Mouse (Mus musculus): ENCODE results near the gene Kbtbd7. TPM values are rescaled to one million over a fixed set of nuclear protein-coding genes. Genes with fewer than 3 reads are reported as not detected.

Kbtbd7 gene
- polyA plus RNA-seq, 1 experiment from 2014 or later: 12.8 TPM

DNA sequence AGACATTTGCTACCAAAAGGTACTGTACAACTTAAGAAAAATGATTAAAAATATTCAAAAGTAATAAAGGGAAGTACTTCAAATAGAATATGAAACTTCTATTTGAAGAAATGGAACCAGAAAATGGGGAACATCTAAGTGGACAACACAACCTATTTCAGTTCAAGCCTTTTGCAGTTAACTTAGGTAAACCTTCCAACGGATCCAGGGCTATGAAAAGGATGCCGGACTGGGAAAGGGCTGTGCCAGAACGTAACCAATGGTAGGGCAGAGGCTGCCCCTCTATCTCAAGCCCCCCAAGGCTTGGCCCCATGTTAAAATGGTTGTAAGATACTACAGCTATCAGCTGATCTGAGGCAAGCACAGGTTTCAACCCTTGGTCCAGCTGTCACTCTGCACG lies 34.7 kb downstream of the Kbtbd7 start:
- Histone ChIP-seq H3K27ac (replicated peaks) (no peak overlapping the region), H3K36me3 (peaks cover 61% of the 10 kb centered on the region), H3K4me1 (no peaks in the 10 kb centered on the region), H3K4me3 (no peak overlapping the region), H3K27me3 (ENCODE audit: low read depth, poor library complexity, severe bottlenecking) (no peaks in the 10 kb centered on the region), H3K9me3 (replicated peaks) (no peaks in the 10 kb centered on the region)
- 91% methylated on average over 4 of the region's 4 CpGs for WGBS
- DNase-seq (ENCODE audit: low spot score): no peak

DNA sequence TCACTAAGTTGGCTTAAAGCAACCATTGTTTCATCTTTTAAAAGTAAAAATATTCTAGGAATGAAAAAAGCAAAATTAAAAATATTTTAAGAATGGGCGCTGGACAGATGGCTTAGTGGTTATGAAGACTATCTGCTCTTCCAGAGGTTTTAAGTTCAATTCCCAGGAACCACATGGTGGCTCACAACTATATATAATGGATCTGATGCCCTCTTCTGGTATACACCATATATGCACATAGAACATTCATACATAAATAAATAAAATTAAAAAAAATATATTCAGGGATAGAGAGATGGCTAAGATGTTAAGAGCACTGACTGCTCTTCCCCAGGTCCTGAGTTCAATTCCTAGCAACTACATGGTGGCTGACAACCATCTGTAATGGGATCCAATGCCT lies 39.3 kb downstream of the Kbtbd7 start:
- Histone ChIP-seq H3K4me1 (no peaks in the 10 kb centered on the region), H3K27ac (replicated peaks) (no peak overlapping the region), H3K9me3 (replicated peaks) (no peaks in the 10 kb centered on the region), H3K27me3 (ENCODE audit: low read depth, poor library complexity, severe bottlenecking) (no peaks in the 10 kb centered on the region), H3K36me3 (peaks cover 97% of the 10 kb centered on the region), H3K4me3 (no peak overlapping the region)
- no peak for DNase-seq (ENCODE audit: low spot score)
- WGBS: 92% methylated on average over 1 of the region's 1 CpGs

DNA sequence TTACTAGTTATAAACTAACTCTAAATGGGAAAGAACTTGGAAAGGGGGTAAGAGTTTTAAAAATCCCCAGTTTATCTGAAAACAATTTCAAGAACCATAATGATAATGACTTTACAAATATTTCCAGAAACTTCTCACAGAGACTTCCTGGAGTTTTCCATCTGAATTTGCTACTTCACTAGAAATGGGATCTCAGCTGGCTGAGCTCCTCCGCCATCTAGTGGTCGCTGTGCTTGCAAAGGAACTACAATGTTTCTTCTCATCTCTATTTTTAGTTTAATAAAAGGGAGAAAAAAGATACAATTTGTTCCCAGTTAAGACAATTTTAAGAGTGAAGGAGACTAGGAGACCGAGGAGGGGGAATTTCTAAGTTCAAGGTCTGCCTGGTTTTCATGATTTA lies 41.3 kb downstream of the Kbtbd7 start:
- Histone ChIP-seq H3K27ac (replicated peaks) (no peak overlapping the region), H3K4me1 (no peaks in the 10 kb centered on the region), H3K27me3 (ENCODE audit: low read depth, poor library complexity, severe bottlenecking) (no peaks in the 10 kb centered on the region), H3K36me3 (peaks cover 97% of the 10 kb centered on the region), H3K9me3 (replicated peaks) (no peaks in the 10 kb centered on the region), H3K4me3 (no peak overlapping the region)
- peak; percentile 24 for DNase-seq (ENCODE audit: low spot score)
- 35% methylated on average over 3 of the region's 3 CpGs for WGBS

DNA sequence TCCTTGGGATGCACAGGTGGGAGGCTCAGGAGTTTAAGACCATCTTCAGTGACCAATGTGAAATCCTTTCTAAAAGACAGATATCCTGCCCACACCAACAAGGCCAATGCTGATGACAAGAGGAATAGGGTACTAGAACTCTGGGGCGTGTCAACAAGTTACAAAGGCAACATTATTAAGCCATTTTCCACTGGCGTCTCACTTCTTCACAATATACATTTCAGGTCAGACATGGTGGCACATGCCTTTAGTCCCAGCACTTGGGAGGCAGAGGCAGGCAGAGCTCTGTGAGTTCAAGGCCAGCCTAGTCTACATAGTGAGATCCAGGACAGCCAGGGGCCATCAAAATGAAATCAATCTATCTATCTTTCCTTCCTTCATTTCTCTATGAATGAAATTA lies 47.1 kb downstream of the Kbtbd7 start:
- H3K4me1 ChIP-seq: no peaks in the 10 kb centered on the region
- H3K36me3 ChIP-seq: peaks cover 98% of the 10 kb centered on the region
- no peaks in the 10 kb centered on the region for H3K9me3 ChIP-seq (replicated peaks)
- no peaks in the 10 kb centered on the region for H3K27me3 ChIP-seq (ENCODE audit: low read depth, poor library complexity, severe bottlenecking)
- no peak for DNase-seq (ENCODE audit: low spot score)
- H3K27ac ChIP-seq (replicated peaks): no peak overlapping the region
- no peak overlapping the region for H3K4me3 ChIP-seq
- whole genome bisulfite sequencing: 97% methylated on average over 2 of the region's 2 CpGs

Other genes with a start within 250 kb of the Kbtbd7 start
- gene Zfp957, start 179.1 kb upstream of the Kbtbd7 start, polyA plus RNA-seq (2016; fragmentation: Nextera tagmentation; extraction: Ambion mirVana): not detected in 2 replicates
- gene Rgcc, start 124.9 kb upstream of the Kbtbd7 start, polyA plus RNA-seq (2016; fragmentation: Nextera tagmentation; extraction: Ambion mirVana): 16.1 and 18.7 TPM in 2 replicates
- gene Naa16, start 35.7 kb upstream of the Kbtbd7 start, polyA plus RNA-seq (2016; fragmentation: Nextera tagmentation; extraction: Ambion mirVana): 40.4 and 47.4 TPM in 2 replicates
- gene Mtrf1, start 28.7 kb upstream of the Kbtbd7 start, polyA plus RNA-seq (2016; fragmentation: Nextera tagmentation; extraction: Ambion mirVana): 9.4 and 11.4 TPM in 2 replicates
- 5.8 and 5.9 TPM in 2 replicates for gene Kbtbd6, start 25.3 kb downstream of the Kbtbd7 start, polyA plus RNA-seq (2016; fragmentation: Nextera tagmentation; extraction: Ambion mirVana)
- 3.9 and 5.2 TPM in 2 replicates for gene Elf1, start 54.7 kb downstream of the Kbtbd7 start, polyA plus RNA-seq (2016; fragmentation: Nextera tagmentation; extraction: Ambion mirVana)
- 46.1 and 49.0 TPM in 2 replicates for gene Wbp4, start 55.0 kb downstream of the Kbtbd7 start, polyA plus RNA-seq (2016; fragmentation: Nextera tagmentation; extraction: Ambion mirVana)
- gene Sugt1, start 161.2 kb downstream of the Kbtbd7 start, polyA plus RNA-seq (2016; fragmentation: Nextera tagmentation; extraction: Ambion mirVana): 146 and 161 TPM in 2 replicates
- 5.3 and 6.3 TPM in 2 replicates for gene Cnmd, start 235.7 kb downstream of the Kbtbd7 start, polyA plus RNA-seq (2016; fragmentation: Nextera tagmentation; extraction: Ambion mirVana)

Data from midbrain, embryonic 10.5 days (tissue).